In genomic region chr3:89551880-89552279, GRCm38 (mm10) we compare ENCODE assay signal across 20 mouse cellular contexts. TPM values are rescaled to one million over a fixed set of nuclear protein-coding genes. Genes with fewer than 3 reads are reported as not detected.
A peak's percentile ranks its signal among the peaks of the same experiment; 100 is the strongest.
DNase-seq lines count a peak whose midpoint lies in the region; ATAC-seq and TF ChIP-seq lines count a peak whose summit lies in the region.
"Had no signal": no experiment of that assay in that cellular context is flagged by ENCODE, and none has a peak within 500 bp of the region (broad histone marks: within the 10 kb centered on the region; RNA-seq: fewer than 3 reads in every experiment).

No protein-coding gene starts in this region.

- no peak overlapping the region for H3K4me2 ChIP-seq in hindbrain, postnatal 0 days (ENCODE audit: low read depth, low read length)
- no peak overlapping the region for H3K4me2 ChIP-seq in hindbrain, embryonic 12.5 days (replicated peaks)
- H3K4me2 ChIP-seq: heart, embryonic 13.5 days; limb, embryonic 15.5 days; neural tube, embryonic 12.5 days had no signal

- no peak for TF ChIP-seq CTCF in hindbrain, postnatal 0 days (IDR thresholded peaks at IDR 0.05; ENCODE audit: low read depth)

- no peak overlapping the region for H3K9ac ChIP-seq in hindbrain, postnatal 0 days (replicated peaks; ENCODE audit: low read length)
- H3K9ac ChIP-seq in hindbrain, embryonic 12.5 days = no peak overlapping the region
- H3K9ac ChIP-seq: heart, embryonic 13.5 days; limb, embryonic 15.5 days; neural tube, embryonic 12.5 days had no signal

- intact Hi-C loops in heart, postnatal 36 days (cut with DNase I) = no loop called here

- no peaks in the 10 kb centered on the region for H3K27me3 ChIP-seq in hindbrain, postnatal 0 days (ENCODE audit: insufficient read depth, low read length)
- no peaks in the 10 kb centered on the region for H3K27me3 ChIP-seq in hindbrain, embryonic 12.5 days
- H3K27me3 ChIP-seq: heart, embryonic 13.5 days; limb, embryonic 15.5 days; neural tube, embryonic 12.5 days had no signal

- WGBS in hindbrain, postnatal 0 days = 47% methylated on average over 2 of the region's 2 CpGs
- WGBS in hindbrain, embryonic 12.5 days = 85% methylated on average over 2 of the region's 2 CpGs

- no peaks in the 10 kb centered on the region for H3K36me3 ChIP-seq in hindbrain, postnatal 0 days (ENCODE audit: insufficient read depth, low read length)
- H3K36me3 ChIP-seq in hindbrain, embryonic 12.5 days = no peaks in the 10 kb centered on the region
- H3K36me3 ChIP-seq: heart, embryonic 13.5 days; limb, embryonic 15.5 days; neural tube, embryonic 12.5 days had no signal

- H3K4me1 ChIP-seq in hindbrain, postnatal 0 days (ENCODE audit: insufficient read depth, low read length) = no peaks in the 10 kb centered on the region
- 0 out of 2 replicates have a peak, but pooled peaks cover 4% of the 10 kb centered on the region for H3K4me1 ChIP-seq in hindbrain, embryonic 12.5 days

- no peak overlapping the region for H3K4me3 ChIP-seq in hindbrain, postnatal 0 days (ENCODE audit: low read length)
- H3K4me3 ChIP-seq in hindbrain, embryonic 12.5 days = no peak overlapping the region
- H3K4me3 ChIP-seq: gastrocnemius, adult 2 months; heart, embryonic 13.5 days; limb, embryonic 15.5 days; neural tube, embryonic 12.5 days had no signal

- DNase-seq in hindbrain, postnatal 0 days (ENCODE audit: low spot score) = peak; percentile 40
- DNase-seq in brain, adult 2 months (ENCODE audit: low read depth, low spot score) = peak; percentile 96
- peak; percentile 87 for DNase-seq in cerebellum, adult 11 months
- DNase-seq in cerebellum, postnatal 14 days = peak; percentile 86 to 94
- no peak for DNase-seq in kidney, adult 8-10 months
- no peak for DNase-seq in heart, postnatal 36 days
- DNase-seq: adrenal gland, adult 2 months; gastrocnemius, adult 2 months; kidney, adult 18-20 months; kidney, postnatal 14 days; layer of hippocampus, adult 9-11 months; lung, adult 18-20 months had no signal

- peak; percentile 55; the same call in 1 of the 2 replicates for ATAC-seq in hindbrain, postnatal 0 days
- ATAC-seq in hindbrain, embryonic 12.5 days (ENCODE audit: low FRiP score) = no peak

- peak overlapping the region; percentile 26; the same call in 1 of the 2 replicates for H3K27ac ChIP-seq in hindbrain, postnatal 0 days
- no peak overlapping the region for H3K27ac ChIP-seq in hindbrain, embryonic 12.5 days
- H3K27ac ChIP-seq: gastrocnemius, adult 2 months; heart, embryonic 13.5 days; limb, embryonic 15.5 days; neural tube, embryonic 12.5 days had no signal

- no peaks in the 10 kb centered on the region for H3K9me3 ChIP-seq in hindbrain, postnatal 0 days (ENCODE audit: low read length)
- H3K9me3 ChIP-seq in hindbrain, embryonic 12.5 days (replicated peaks) = no peaks in the 10 kb centered on the region
- H3K9me3 ChIP-seq: heart, embryonic 13.5 days; limb, embryonic 15.5 days; neural tube, embryonic 12.5 days had no signal

RNA-seq across cellular contexts. Expression of gene Kcnn3, which starts 31.9 kb away (rescaled TPM):
- total RNA-seq in hindbrain, postnatal 0 days (2014; rRNA removed) = 20.8 and 27.3 TPM in 2 replicates
- 7.2 and 7.4 TPM in 2 replicates for polyA plus RNA-seq in hindbrain, postnatal 0 days (2015; fragmentation: Nextera tagmentation; extraction: Ambion mirVana)
- 4.0 and 4.2 TPM in 2 replicates for polyA plus RNA-seq in hindbrain, embryonic 12.5 days (2016; fragmentation: Nextera tagmentation; extraction: Ambion mirVana)
- total RNA-seq in heart, postnatal 36 days (2021) = 1 to 10 TPM; 1.9 to 2.3 TPM
- total RNA-seq: granulocyte monocyte progenitor cell, adult 5-6 weeks; hematopoietic stem cell, adult 5-6 weeks; megakaryocyte-erythroid progenitor cell, adult 5-6 weeks; monocyte, adult 5-6 weeks had no signal

Comparison
In these comparisons a context has a peak if more than half of its experiments do, and no peak if none do; other contexts are left out.
1. DNase-seq: peak in hindbrain, postnatal 0 days (single experiment), brain, adult 2 months (single experiment), cerebellum, adult 11 months (single experiment) and cerebellum, postnatal 14 days (2 of 2); none in kidney, adult 8-10 months (0 of 2) and heart, postnatal 36 days (0 of 2).